Mouse (Mus musculus): ENCODE results near the gene Selenok.

Gene Selenok

GRCm38 (mm10) chr14:29968075-29968821 lies at the start of gene Selenok:
Gene Selenok, plus strand, starts transcription at chr14:29968308.
- DNase-seq (ENCODE audit: low read depth, low spot score) = peak; percentile 100

GRCm38 (mm10) chr14:29928966-29929365 lies 39.1 kb upstream of the Selenok start:
- DNase-seq (ENCODE audit: low read depth, low spot score) = peak; percentile 62

GRCm38 (mm10) chr14:29935516-29935915 lies 32.6 kb upstream of the Selenok start:
- no peak for DNase-seq (ENCODE audit: low read depth, low spot score)

GRCm38 (mm10) chr14:29937466-29937865 lies 30.6 kb upstream of the Selenok start:
- peak; percentile 85 for DNase-seq (ENCODE audit: low read depth, low spot score)

GRCm38 (mm10) chr14:29939600-29940312 lies 28.4 kb upstream of the Selenok start:
- peak; percentile 24 for DNase-seq (ENCODE audit: low read depth, low spot score)

GRCm38 (mm10) chr14:29940313-29940812 lies 27.7 kb upstream of the Selenok start:
- peak; percentile 14 for DNase-seq (ENCODE audit: low read depth, low spot score)

- peak; percentile 69 for DNase-seq (ENCODE audit: low read depth, low spot score)
Observed at GRCm38 (mm10) chr14:29940877-29941276, 27.2 kb upstream of the Selenok start.

GRCm38 (mm10) chr14:29946761-29947309 lies 21.3 kb upstream of the Selenok start:
- DNase-seq (ENCODE audit: low read depth, low spot score) = peak; percentile 51

- DNase-seq (ENCODE audit: low read depth, low spot score) = no peak
Observed at GRCm38 (mm10) chr14:29950805-29951204, 17.3 kb upstream of the Selenok start.

- peak; percentile 56 for DNase-seq (ENCODE audit: low read depth, low spot score)
Observed at GRCm38 (mm10) chr14:29957393-29957792, 10.7 kb upstream of the Selenok start.

GRCm38 (mm10) chr14:29967611-29968010 lies 497 bp upstream of the Selenok start:
- no peak for DNase-seq (ENCODE audit: low read depth, low spot score)

- no peak for DNase-seq (ENCODE audit: low read depth, low spot score)
Observed at GRCm38 (mm10) chr14:29971446-29971845, 3.3 kb downstream of the Selenok start.

- peak; percentile 43 for DNase-seq (ENCODE audit: low read depth, low spot score)
Observed at GRCm38 (mm10) chr14:29971993-29972392, 3.9 kb downstream of the Selenok start.

- no peak for DNase-seq (ENCODE audit: low read depth, low spot score)
Observed at GRCm38 (mm10) chr14:29976927-29977326, 8.8 kb downstream of the Selenok start.

- peak; percentile 92 for DNase-seq (ENCODE audit: low read depth, low spot score)
Observed at GRCm38 (mm10) chr14:29978254-29979204, 10.4 kb downstream of the Selenok start, which contains the start of gene Actr8. Gene Actr8, plus strand, starts transcription at chr14:29978337.

- DNase-seq (ENCODE audit: low read depth, low spot score) = peak; percentile 58
Observed at GRCm38 (mm10) chr14:29980447-29981205, 12.5 kb downstream of the Selenok start.

- no peak for DNase-seq (ENCODE audit: low read depth, low spot score)
Observed at GRCm38 (mm10) chr14:29986096-29986495, 18.0 kb downstream of the Selenok start.

GRCm38 (mm10) chr14:29987276-29987675 lies 19.2 kb downstream of the Selenok start:
- peak; percentile 38 for DNase-seq (ENCODE audit: low read depth, low spot score)

- no peak for DNase-seq (ENCODE audit: low read depth, low spot score)
Observed at GRCm38 (mm10) chr14:29987739-29988138, 19.6 kb downstream of the Selenok start.

- DNase-seq (ENCODE audit: low read depth, low spot score) = no peak
Observed at GRCm38 (mm10) chr14:29988337-29988736, 20.2 kb downstream of the Selenok start.
